Mouse (Mus musculus): Measurements from ENCODE around the gene Fam196a. TPM values are rescaled to one million over a fixed set of nuclear protein-coding genes. Genes with fewer than 3 reads are reported as not detected.

Fam196a gene
- polyA plus RNA-seq (2016; fragmentation: Nextera tagmentation; extraction: Ambion mirVana) = 1.9 and 2.1 TPM in 2 replicates

DNA sequence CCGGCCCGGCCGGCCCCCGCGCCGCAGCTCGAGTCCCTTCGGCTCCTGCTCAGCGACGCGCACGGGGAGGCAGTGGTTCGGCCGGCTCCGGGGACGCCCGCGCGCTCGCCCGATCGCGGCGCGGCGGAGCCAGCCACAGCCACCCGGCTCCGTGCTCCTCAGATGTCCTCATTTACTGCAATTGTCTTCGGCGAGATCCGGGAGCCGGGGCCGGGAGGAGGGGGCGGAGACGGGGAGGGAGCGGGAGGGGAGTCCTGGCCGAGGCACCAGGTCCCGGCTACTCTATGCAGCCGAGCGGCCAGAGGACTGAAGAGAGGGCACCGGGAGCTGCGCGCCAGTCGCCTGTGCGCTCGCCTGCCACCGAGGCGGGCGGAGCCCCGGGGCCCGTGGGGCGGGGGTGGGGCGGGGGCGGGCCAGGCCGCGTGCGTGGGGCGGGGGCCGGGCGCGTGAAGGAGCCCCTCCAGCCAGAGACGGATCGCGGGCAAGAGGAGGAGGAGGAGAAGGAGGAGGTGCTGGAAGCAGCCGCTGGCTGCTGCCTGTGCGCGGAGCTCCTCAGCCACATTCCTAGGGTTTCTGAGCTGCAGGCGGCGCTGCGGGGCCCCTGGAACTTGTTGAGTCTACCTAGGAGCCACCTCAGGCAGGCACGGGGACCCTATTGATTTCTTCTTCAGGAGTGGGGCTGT is at the start of gene Fam196a:
Gene Fam196a, minus strand, starts transcription at position 504 of the 683 bp plus-strand sequence.
- peaks cover 28% of the 10 kb centered on the region for H3K4me1 ChIP-seq
- no peaks in the 10 kb centered on the region for H3K36me3 ChIP-seq (replicated peaks)
- peak within 1 kb of the TSS; percentile 63 for H3K4me3 ChIP-seq
- H3K9me3 ChIP-seq = no peaks in the 10 kb centered on the region
- under 1% methylated on average over 67 of the region's 71 CpGs for WGBS
- H3K27me3 ChIP-seq (ENCODE audit: poor library complexity, severe bottlenecking) = peaks cover 43% of the 10 kb centered on the region
- peak within 1 kb of the TSS; percentile 72 for H3K27ac ChIP-seq
- DNase-seq (ENCODE audit: extremely low spot score, low spot score) = peak; percentile 65

DNA sequence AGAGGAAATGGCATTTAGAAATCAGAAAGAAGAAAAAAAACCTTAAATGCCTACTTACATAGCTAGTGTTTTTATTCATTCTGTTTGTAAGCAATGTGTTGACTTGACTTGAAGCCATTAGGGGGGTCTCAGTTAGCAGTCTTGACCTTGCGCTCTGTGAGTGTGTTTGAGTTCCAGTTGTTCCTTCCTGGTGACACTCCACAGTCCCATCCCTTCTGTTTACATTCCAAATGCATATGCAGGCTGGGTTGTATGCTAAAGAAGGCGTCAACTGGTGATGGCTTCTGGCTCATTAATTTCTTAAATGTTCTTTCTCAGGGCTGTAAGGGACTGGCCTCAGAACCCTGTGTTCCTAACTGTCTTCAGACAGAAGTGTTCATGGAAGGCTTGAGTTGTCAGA is 23.4 kb upstream of the Fam196a start:
- DNase-seq (ENCODE audit: extremely low spot score, low spot score) = no peak
- WGBS = 91% methylated on average over 2 of the region's 2 CpGs
- H3K27me3 ChIP-seq (ENCODE audit: poor library complexity, severe bottlenecking) = no peaks in the 10 kb centered on the region
- no peak overlapping the region for H3K4me3 ChIP-seq
- H3K4me1 ChIP-seq = no peaks in the 10 kb centered on the region
- no peak overlapping the region for H3K27ac ChIP-seq
- H3K36me3 ChIP-seq (replicated peaks) = no peaks in the 10 kb centered on the region
- no peaks in the 10 kb centered on the region for H3K9me3 ChIP-seq

DNA sequence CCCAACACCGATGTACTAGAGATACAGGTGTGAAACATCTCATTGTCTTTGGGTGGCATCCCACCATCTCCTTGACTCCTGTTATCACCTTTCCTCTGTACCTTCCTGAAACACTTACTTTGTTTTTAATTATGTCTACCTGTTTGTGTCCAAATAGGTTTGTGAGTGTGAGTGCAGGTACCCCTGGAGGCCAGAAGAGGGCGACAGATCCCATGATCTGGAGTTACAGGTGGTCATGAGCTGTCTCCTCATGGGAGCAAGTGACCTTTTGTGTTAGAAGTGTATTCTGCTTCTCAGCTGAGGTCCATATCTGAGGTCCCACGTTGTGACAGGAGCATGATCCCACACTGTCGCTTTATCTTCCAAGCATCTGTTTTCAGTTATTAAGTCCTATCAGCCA is 22.6 kb upstream of the Fam196a start:
- no peak for DNase-seq (ENCODE audit: extremely low spot score, low spot score)
- Histone ChIP-seq H3K36me3 (replicated peaks) (no peaks in the 10 kb centered on the region), H3K27me3 (ENCODE audit: poor library complexity, severe bottlenecking) (no peaks in the 10 kb centered on the region), H3K4me3 (no peak overlapping the region), H3K4me1 (no peaks in the 10 kb centered on the region), H3K9me3 (no peaks in the 10 kb centered on the region), H3K27ac (no peak overlapping the region)
- WGBS = 56% methylated on average over 4 of the region's 4 CpGs

DNA sequence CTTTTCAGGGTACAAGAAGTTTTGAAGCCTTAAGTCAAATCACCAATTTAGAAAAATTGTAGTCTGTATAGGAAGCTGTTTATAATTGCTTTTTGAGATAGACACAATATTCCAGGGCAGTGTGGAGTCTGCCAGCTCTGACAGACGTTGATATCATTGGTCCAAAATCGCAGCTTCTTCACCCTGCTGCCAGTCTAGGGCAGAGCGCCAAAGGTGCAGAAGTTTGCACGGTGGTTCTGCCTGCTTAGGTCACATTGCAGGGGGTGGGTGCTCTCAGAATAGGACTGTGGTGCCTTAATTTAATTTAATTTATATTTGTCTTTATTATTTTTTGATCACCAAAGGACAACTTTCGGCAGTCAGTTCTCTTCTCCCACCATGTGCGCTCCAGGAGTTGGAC is 20.9 kb upstream of the Fam196a start:
- Histone ChIP-seq H3K9me3 (no peaks in the 10 kb centered on the region), H3K27me3 (ENCODE audit: poor library complexity, severe bottlenecking) (no peaks in the 10 kb centered on the region), H3K4me3 (no peak overlapping the region), H3K4me1 (no peaks in the 10 kb centered on the region), H3K27ac (no peak overlapping the region), H3K36me3 (replicated peaks) (no peaks in the 10 kb centered on the region)
- 93% methylated on average over 6 of the region's 6 CpGs for WGBS
- DNase-seq (ENCODE audit: extremely low spot score, low spot score) = no peak

DNA sequence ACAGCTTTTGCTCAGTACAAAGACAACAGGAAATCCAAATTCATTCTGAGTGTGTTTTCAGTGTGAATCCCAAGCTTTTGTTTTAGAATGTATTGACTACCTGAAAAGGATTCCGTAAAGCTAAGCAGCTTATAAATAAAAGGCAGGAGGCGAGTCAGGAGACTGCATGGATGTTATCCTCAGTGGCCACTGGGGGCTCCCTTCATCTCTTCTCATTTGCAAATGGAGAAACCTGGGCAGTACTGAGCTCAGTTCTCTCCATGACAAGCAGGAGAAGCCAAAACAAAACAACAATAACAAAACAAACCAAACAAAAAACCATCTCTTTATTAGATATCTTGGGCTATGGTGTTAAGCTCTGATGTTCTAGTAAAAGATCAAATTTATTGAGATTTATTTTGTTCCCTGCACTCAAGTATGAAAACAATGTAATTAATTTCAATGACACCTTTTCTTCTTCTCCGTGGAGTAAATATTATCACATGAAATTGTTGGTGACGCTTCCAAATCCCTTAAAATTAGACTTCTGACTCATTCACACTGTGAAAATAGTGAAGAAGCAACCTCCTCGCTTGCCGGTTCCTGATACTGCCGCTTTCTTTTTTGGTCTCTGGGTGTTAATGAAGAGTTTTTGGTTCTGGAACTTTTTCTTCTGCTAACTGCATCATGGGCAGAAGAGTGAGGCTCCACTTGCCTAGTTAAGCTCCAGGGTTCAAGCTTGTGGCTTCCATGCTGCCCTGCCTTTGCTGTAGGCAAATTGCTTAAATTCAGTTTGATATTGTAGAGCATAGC is 7.9 kb upstream of the Fam196a start:
- H3K27ac ChIP-seq = no peak overlapping the region
- H3K36me3 ChIP-seq (replicated peaks) = no peaks in the 10 kb centered on the region
- 0 out of 2 replicates have a peak, but pooled peaks cover 3% of the 10 kb centered on the region for H3K4me1 ChIP-seq
- no peak overlapping the region for H3K4me3 ChIP-seq
- WGBS = 74% methylated on average over 7 of the region's 7 CpGs
- no peaks in the 10 kb centered on the region for H3K27me3 ChIP-seq (ENCODE audit: poor library complexity, severe bottlenecking)
- DNase-seq (ENCODE audit: extremely low spot score, low spot score) = no peak
- H3K9me3 ChIP-seq = no peaks in the 10 kb centered on the region

DNA sequence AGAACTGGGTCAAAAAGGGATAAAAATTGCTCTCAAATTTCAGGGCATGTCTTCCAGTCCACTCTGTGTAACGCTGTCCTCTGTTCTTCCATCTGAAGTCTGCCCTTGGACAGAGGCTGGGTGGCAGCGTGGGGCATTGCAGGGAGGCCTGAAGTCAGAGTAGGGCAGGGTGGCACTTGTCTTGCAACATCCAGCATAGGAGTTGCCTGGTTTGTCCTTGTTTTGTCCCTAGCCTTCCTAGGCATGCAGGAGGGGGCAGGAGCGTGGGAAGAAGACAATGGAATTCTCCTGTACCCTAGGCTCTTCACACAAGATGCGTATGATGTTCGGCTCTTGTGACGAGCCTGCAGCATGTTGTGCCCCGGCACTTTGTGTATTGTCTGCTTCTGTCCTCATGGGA is 5.5 kb upstream of the Fam196a start:
- Histone ChIP-seq H3K4me3 (no peak overlapping the region), H3K36me3 (replicated peaks) (no peaks in the 10 kb centered on the region), H3K27ac (no peak overlapping the region), H3K9me3 (no peaks in the 10 kb centered on the region), H3K27me3 (ENCODE audit: poor library complexity, severe bottlenecking) (peaks cover 9% of the 10 kb centered on the region), H3K4me1 (peaks cover 8% of the 10 kb centered on the region)
- 84% methylated on average over 7 of the region's 7 CpGs for WGBS
- DNase-seq (ENCODE audit: extremely low spot score, low spot score) = no peak

DNA sequence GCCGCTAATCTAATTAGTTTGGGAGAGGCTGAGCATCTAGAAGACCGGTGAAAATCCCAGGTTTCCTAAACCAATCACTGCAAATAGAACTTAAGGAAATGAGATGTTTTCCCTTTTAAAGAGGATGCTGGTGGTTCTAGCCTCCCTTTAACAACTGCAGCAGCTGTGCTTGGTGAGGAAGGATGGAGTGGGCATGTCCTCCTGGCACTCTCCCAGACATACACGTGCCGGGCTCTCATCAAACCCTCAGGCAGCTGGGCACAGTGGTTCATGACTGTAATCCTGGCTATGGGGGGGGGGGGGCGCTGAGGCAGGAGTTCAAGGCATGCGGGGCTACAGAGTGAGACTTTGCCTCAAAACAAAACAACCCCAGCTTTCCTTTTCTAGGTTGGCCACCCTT is 4.8 kb upstream of the Fam196a start:
- Histone ChIP-seq H3K4me3 (no peak overlapping the region), H3K9me3 (no peaks in the 10 kb centered on the region), H3K4me1 (peaks cover 14% of the 10 kb centered on the region), H3K36me3 (replicated peaks) (no peaks in the 10 kb centered on the region), H3K27me3 (ENCODE audit: poor library complexity, severe bottlenecking) (peaks cover 16% of the 10 kb centered on the region), H3K27ac (no peak overlapping the region)
- WGBS = 71% methylated on average over 6 of the region's 6 CpGs
- no peak for DNase-seq (ENCODE audit: extremely low spot score, low spot score)

DNA sequence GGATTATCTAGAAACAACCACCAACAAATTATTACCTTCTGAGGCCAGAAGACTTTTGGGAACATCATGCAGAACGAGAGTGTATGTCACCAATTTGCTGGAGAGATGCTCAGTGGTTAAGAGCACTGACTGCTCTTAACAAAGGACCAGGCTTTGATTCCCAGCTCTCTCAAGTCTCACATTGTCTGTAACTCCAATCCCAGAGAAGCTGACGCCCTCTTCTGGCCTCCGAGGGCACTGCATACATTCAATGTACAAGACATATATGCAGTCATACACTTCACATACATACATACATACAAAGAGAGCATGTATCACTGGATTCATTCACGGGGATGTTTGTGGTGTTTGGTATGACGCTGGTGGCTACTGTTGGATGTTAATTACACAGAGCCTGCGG is 3.7 kb upstream of the Fam196a start:
- H3K27ac ChIP-seq = no peak overlapping the region
- H3K9me3 ChIP-seq = no peaks in the 10 kb centered on the region
- H3K27me3 ChIP-seq (ENCODE audit: poor library complexity, severe bottlenecking) = peaks cover 27% of the 10 kb centered on the region
- no peak overlapping the region for H3K4me3 ChIP-seq
- H3K36me3 ChIP-seq (replicated peaks) = no peaks in the 10 kb centered on the region
- 92% methylated on average over 6 of the region's 6 CpGs for whole genome bisulfite sequencing
- DNase-seq (ENCODE audit: extremely low spot score, low spot score) = no peak
- H3K4me1 ChIP-seq = peaks cover 26% of the 10 kb centered on the region

DNA sequence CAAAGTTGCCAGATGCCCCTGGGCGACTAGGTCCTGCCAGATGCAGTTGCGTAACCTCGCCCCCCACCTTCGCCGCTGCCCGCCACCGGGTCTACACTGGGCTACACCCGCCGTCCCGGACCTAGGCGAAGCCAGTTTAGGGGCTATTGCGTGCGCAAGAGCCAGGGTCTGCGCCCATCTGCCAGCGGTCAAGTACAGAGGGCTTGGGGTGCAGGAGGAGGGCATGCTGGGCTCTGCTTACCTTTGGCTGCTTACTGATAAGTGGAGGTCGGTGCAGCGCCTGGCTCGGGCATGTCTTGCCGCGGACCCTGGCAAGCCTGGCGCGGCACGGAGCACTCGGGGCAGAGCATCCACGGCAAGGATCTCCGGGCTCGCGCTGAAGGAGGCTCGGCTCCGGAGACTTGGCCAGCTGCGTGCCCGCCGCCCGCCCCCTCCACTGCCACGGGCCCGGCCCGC is 731 bp downstream of the Fam196a start:
- peak overlapping the region; percentile 63 for H3K4me3 ChIP-seq
- peaks cover 28% of the 10 kb centered on the region for H3K4me1 ChIP-seq
- no peaks in the 10 kb centered on the region for H3K9me3 ChIP-seq
- peak overlapping the region; percentile 72 for H3K27ac ChIP-seq
- peak; percentile 36 for DNase-seq (ENCODE audit: extremely low spot score, low spot score)
- 0% methylated on average over 34 of the region's 37 CpGs for WGBS
- peaks cover 43% of the 10 kb centered on the region for H3K27me3 ChIP-seq (ENCODE audit: poor library complexity, severe bottlenecking)
- H3K36me3 ChIP-seq (replicated peaks) = no peaks in the 10 kb centered on the region

DNA sequence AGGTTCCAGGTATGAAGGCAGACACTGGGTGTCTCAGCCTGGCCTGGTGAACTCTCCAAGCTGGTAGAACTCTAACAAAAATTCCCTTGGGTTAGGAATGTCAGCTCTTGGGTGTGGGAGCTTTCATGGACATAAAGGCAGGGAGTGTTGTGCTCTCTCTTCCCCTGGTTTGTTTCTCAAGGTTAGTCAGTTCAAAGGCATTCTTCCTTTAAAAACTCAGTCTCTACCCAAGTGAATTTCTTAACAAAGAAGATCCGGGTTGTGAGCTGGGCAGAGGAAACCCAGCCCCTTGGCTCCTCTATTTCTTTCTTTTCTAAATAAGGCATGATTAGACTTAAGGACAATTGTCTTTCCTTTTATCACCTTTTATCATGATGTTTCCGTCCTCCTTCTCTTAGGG is 6.3 kb downstream of the Fam196a start:
- H3K27ac ChIP-seq = no peak overlapping the region
- no peak overlapping the region for H3K4me3 ChIP-seq
- no peak for DNase-seq (ENCODE audit: extremely low spot score, low spot score)
- H3K27me3 ChIP-seq (ENCODE audit: poor library complexity, severe bottlenecking) = peaks cover 15% of the 10 kb centered on the region
- H3K9me3 ChIP-seq = no peaks in the 10 kb centered on the region
- peaks cover 6% of the 10 kb centered on the region for H3K4me1 ChIP-seq
- 72% methylated on average over 2 of the region's 2 CpGs for WGBS
- no peaks in the 10 kb centered on the region for H3K36me3 ChIP-seq (replicated peaks)

DNA sequence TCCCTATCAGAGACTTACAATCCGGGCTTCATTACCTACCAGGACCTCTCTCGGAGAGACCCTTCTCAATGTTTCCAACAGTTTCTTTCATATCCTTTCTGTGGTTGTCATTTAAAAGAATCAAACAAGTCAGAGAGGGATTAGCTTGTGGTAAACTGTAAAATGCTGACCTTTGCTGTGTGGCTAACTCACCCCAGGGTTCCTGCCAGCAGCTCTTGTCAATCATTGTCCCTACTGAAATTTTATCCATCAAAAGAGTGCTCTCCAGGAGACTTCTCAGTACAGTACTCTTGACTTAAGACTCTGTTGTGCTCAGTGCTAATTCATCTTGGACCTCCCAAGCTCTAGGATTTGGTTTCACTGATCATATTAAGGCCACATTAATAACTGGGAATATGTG is 36.2 kb downstream of the Fam196a start:
- WGBS = 82% methylated on average over 2 of the region's 2 CpGs
- Histone ChIP-seq H3K9me3 (no peaks in the 10 kb centered on the region), H3K27me3 (ENCODE audit: poor library complexity, severe bottlenecking) (no peaks in the 10 kb centered on the region), H3K4me1 (no peaks in the 10 kb centered on the region), H3K27ac (no peak overlapping the region), H3K4me3 (no peak overlapping the region), H3K36me3 (replicated peaks) (peaks cover 4% of the 10 kb centered on the region; the same call in 1 of the 2 replicates)
- no peak for DNase-seq (ENCODE audit: extremely low spot score, low spot score)

DNA sequence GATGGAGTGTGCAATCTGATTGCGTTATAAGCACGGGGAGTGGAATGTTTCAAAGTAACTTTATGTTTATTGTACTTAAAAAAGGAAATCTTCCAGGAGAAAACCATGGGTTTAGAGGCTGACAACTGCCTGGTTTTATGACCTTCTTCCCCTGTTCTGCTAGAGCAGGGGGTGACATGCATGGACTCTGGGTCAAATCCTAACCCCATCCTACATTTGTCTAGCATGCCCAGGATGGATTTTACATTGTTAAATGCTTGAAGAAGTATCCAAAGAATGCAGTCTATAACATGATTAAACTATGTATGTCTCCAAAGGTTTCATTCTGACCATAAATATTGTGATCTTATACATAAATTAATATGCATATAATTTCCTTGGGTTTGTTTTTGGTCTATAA is 38.8 kb downstream of the Fam196a start:
- Histone ChIP-seq H3K27ac (no peak overlapping the region), H3K36me3 (replicated peaks) (peaks cover 6% of the 10 kb centered on the region; the same call in 1 of the 2 replicates), H3K4me3 (no peak overlapping the region), H3K27me3 (ENCODE audit: poor library complexity, severe bottlenecking) (no peaks in the 10 kb centered on the region), H3K9me3 (no peaks in the 10 kb centered on the region), H3K4me1 (no peaks in the 10 kb centered on the region; the same call in 1 of the 2 replicates)
- WGBS = 90% methylated on average over 2 of the region's 2 CpGs
- DNase-seq (ENCODE audit: extremely low spot score, low spot score) = no peak

DNA sequence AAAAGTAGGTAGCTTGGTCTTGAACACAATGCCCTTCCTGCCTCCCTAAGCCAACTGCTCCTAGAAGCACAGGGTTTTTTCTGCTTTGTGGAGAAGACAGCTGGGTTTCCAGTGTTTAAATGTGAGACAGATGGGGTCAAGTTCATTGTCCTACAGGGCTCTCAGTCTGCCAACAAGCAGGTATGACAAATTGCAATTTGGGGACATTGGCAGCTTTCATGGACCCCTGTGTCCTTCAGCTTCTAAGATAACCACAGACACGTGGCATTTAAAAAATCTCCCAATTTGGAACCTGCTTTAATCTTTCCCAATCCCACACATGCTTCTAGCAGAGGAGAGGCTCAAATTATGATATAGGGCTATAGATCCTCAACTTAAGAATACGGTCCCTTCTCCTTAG is 43.6 kb downstream of the Fam196a start:
- Histone ChIP-seq H3K4me1 (no peaks in the 10 kb centered on the region; the same call in 1 of the 2 replicates), H3K27ac (no peak overlapping the region), H3K4me3 (no peak overlapping the region), H3K36me3 (replicated peaks) (peaks cover 6% of the 10 kb centered on the region; the same call in 1 of the 2 replicates), H3K9me3 (no peaks in the 10 kb centered on the region), H3K27me3 (ENCODE audit: poor library complexity, severe bottlenecking) (no peaks in the 10 kb centered on the region)
- DNase-seq (ENCODE audit: extremely low spot score, low spot score) = no peak
- 82% methylated on average over 2 of the region's 2 CpGs for WGBS

Measured in forebrain, embryonic 10.5 days (tissue).